Mouse (Mus musculus): Measurements from ENCODE around the gene Cdc14a. TPM values are rescaled to one million over a fixed set of nuclear protein-coding genes. Genes with fewer than 3 reads are reported as not detected.

Gene Cdc14a
- polyA plus RNA-seq, 1 experiment = 8.0 TPM

- no peak for DNase-seq
- no peaks in the 10 kb centered on the region for H3K27me3 ChIP-seq (ENCODE audit: control insufficient read depth, insufficient read depth, low read length)
- H3K27ac ChIP-seq (ENCODE audit: control insufficient read depth, insufficient read depth, low read length) = no peak overlapping the region
- 96% methylated on average over 10 of the region's 10 CpGs for WGBS
- no peaks in the 10 kb centered on the region for H3K36me3 ChIP-seq (ENCODE audit: control insufficient read depth, insufficient read depth, low read length)
- no peaks in the 10 kb centered on the region for H3K4me1 ChIP-seq (replicated peaks; ENCODE audit: control insufficient read depth, insufficient read depth, low read length)
- TF ChIP-seq POLR2A (IDR thresholded peaks at IDR 0.05; ENCODE audit: control insufficient read depth, extremely low read depth, insufficient read depth, low read length, poor library complexity) = no peak
- no peak for TF ChIP-seq CTCF (IDR thresholded peaks at IDR 0.05; ENCODE audit: borderline replicate concordance, control insufficient read depth, extremely low read depth, insufficient read depth, low read length, poor library complexity)
- no peak overlapping the region for H3K4me3 ChIP-seq (ENCODE audit: control insufficient read depth, insufficient read depth, low read length)
Measured at GRCm38 (mm10) chr3:116408856-116409255, 15.0 kb downstream of the Cdc14a start.

GRCm38 (mm10) chr3:116405516-116405915 lies 18.3 kb downstream of the Cdc14a start:
- H3K4me3 ChIP-seq (ENCODE audit: control insufficient read depth, insufficient read depth, low read length) = no peak overlapping the region
- no peaks in the 10 kb centered on the region for H3K27me3 ChIP-seq (ENCODE audit: control insufficient read depth, insufficient read depth, low read length)
- DNase-seq = no peak
- no peaks in the 10 kb centered on the region for H3K36me3 ChIP-seq (ENCODE audit: control insufficient read depth, insufficient read depth, low read length)
- H3K4me1 ChIP-seq (replicated peaks; ENCODE audit: control insufficient read depth, insufficient read depth, low read length) = no peaks in the 10 kb centered on the region
- H3K27ac ChIP-seq (ENCODE audit: control insufficient read depth, insufficient read depth, low read length) = no peak overlapping the region
- 96% methylated on average over 9 of the region's 9 CpGs for WGBS
- no peak for TF ChIP-seq CTCF (IDR thresholded peaks at IDR 0.05; ENCODE audit: borderline replicate concordance, control insufficient read depth, extremely low read depth, insufficient read depth, low read length, poor library complexity)
- no peak for TF ChIP-seq POLR2A (IDR thresholded peaks at IDR 0.05; ENCODE audit: control insufficient read depth, extremely low read depth, insufficient read depth, low read length, poor library complexity)

- TF ChIP-seq POLR2A (IDR thresholded peaks at IDR 0.05; ENCODE audit: control insufficient read depth, extremely low read depth, insufficient read depth, low read length, poor library complexity) (no peak), CTCF (IDR thresholded peaks at IDR 0.05; ENCODE audit: borderline replicate concordance, control insufficient read depth, extremely low read depth, insufficient read depth, low read length, poor library complexity) (no peak)
- Histone ChIP-seq H3K27me3 (ENCODE audit: control insufficient read depth, insufficient read depth, low read length) (no peaks in the 10 kb centered on the region), H3K36me3 (ENCODE audit: control insufficient read depth, insufficient read depth, low read length) (no peaks in the 10 kb centered on the region), H3K4me3 (ENCODE audit: control insufficient read depth, insufficient read depth, low read length) (no peak overlapping the region), H3K4me1 (replicated peaks; ENCODE audit: control insufficient read depth, insufficient read depth, low read length) (peaks cover 3% of the 10 kb centered on the region; the same call in 1 of the 2 replicates), H3K27ac (ENCODE audit: control insufficient read depth, insufficient read depth, low read length) (no peak overlapping the region)
- 96% methylated on average over 11 of the region's 11 CpGs for WGBS
- DNase-seq = no peak
Measured at GRCm38 (mm10) chr3:116401436-116401835, 22.4 kb downstream of the Cdc14a start.

- DNase-seq = no peak
- no peak overlapping the region for H3K27ac ChIP-seq (ENCODE audit: control insufficient read depth, insufficient read depth, low read length)
- no peaks in the 10 kb centered on the region for H3K36me3 ChIP-seq (ENCODE audit: control insufficient read depth, insufficient read depth, low read length)
- 94% methylated on average over 22 of the region's 22 CpGs for WGBS
- no peak overlapping the region for H3K4me3 ChIP-seq (ENCODE audit: control insufficient read depth, insufficient read depth, low read length)
- TF ChIP-seq CTCF (IDR thresholded peaks at IDR 0.05; ENCODE audit: borderline replicate concordance, control insufficient read depth, extremely low read depth, insufficient read depth, low read length, poor library complexity) = no peak
- TF ChIP-seq POLR2A (IDR thresholded peaks at IDR 0.05; ENCODE audit: control insufficient read depth, extremely low read depth, insufficient read depth, low read length, poor library complexity) = no peak
- no peaks in the 10 kb centered on the region for H3K27me3 ChIP-seq (ENCODE audit: control insufficient read depth, insufficient read depth, low read length)
- H3K4me1 ChIP-seq (replicated peaks; ENCODE audit: control insufficient read depth, insufficient read depth, low read length) = peaks cover 3% of the 10 kb centered on the region; the same call in 1 of the 2 replicates
Measured at GRCm38 (mm10) chr3:116399349-116400090, 24.3 kb downstream of the Cdc14a start.

DNA sequence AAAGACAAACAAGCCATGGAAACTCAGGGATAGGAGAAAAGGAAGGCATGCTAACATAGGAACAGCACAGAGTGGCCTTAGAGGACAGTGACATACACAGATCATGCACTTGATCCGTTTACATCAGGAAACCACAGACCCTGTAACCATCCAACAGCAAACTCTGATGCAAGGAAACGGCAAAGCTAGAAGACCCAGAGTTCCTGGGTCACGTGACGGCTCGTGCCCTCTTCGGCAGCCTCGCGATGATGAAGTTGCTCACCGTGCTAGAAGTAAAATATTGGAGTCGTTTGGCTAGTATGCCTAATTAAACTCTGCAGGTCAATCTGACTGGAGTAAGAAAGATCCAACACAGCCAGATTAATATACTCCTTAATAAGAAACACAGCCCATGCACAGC lies 25.3 kb downstream of the Cdc14a start:
- Histone ChIP-seq H3K27me3 (ENCODE audit: control insufficient read depth, insufficient read depth, low read length) (no peaks in the 10 kb centered on the region), H3K36me3 (ENCODE audit: control insufficient read depth, insufficient read depth, low read length) (no peaks in the 10 kb centered on the region), H3K4me3 (ENCODE audit: control insufficient read depth, insufficient read depth, low read length) (no peak overlapping the region), H3K27ac (ENCODE audit: control insufficient read depth, insufficient read depth, low read length) (no peak overlapping the region), H3K4me1 (replicated peaks; ENCODE audit: control insufficient read depth, insufficient read depth, low read length) (peaks cover 3% of the 10 kb centered on the region; the same call in 1 of the 2 replicates)
- DNase-seq = peak; percentile 47
- no peak for TF ChIP-seq CTCF (IDR thresholded peaks at IDR 0.05; ENCODE audit: borderline replicate concordance, control insufficient read depth, extremely low read depth, insufficient read depth, low read length, poor library complexity)
- TF ChIP-seq POLR2A (IDR thresholded peaks at IDR 0.05; ENCODE audit: control insufficient read depth, extremely low read depth, insufficient read depth, low read length, poor library complexity) = no peak
- WGBS = 15% methylated on average over 10 of the region's 10 CpGs

- no peak for TF ChIP-seq POLR2A (IDR thresholded peaks at IDR 0.05; ENCODE audit: control insufficient read depth, extremely low read depth, insufficient read depth, low read length, poor library complexity)
- no peak for TF ChIP-seq CTCF (IDR thresholded peaks at IDR 0.05; ENCODE audit: borderline replicate concordance, control insufficient read depth, extremely low read depth, insufficient read depth, low read length, poor library complexity)
- H3K36me3 ChIP-seq (ENCODE audit: control insufficient read depth, insufficient read depth, low read length) = no peaks in the 10 kb centered on the region
- no peak overlapping the region for H3K27ac ChIP-seq (ENCODE audit: control insufficient read depth, insufficient read depth, low read length)
- peaks cover 3% of the 10 kb centered on the region; the same call in 1 of the 2 replicates for H3K4me1 ChIP-seq (replicated peaks; ENCODE audit: control insufficient read depth, insufficient read depth, low read length)
- no peak for DNase-seq
- no peak overlapping the region for H3K4me3 ChIP-seq (ENCODE audit: control insufficient read depth, insufficient read depth, low read length)
- WGBS = 89% methylated on average over 7 of the region's 7 CpGs
- no peaks in the 10 kb centered on the region for H3K27me3 ChIP-seq (ENCODE audit: control insufficient read depth, insufficient read depth, low read length)
Measured at GRCm38 (mm10) chr3:116397976-116398375, 25.9 kb downstream of the Cdc14a start.

Measured in thymus, adult 2 months (tissue).